Mouse (Mus musculus) stomach, embryonic 15.5 days (tissue): Measurements from ENCODE around the gene Idua. TPM values are rescaled to one million over a fixed set of nuclear protein-coding genes. Genes with fewer than 3 reads are reported as not detected.

Experiments
- polyA plus RNA-seq: library from polyadenylated mRNA; unstranded; fragments of >200 nt; fragmentation: Nextera tagmentation; extraction: Ambion mirVana; gene quantifications from 2 replicates; pipeline ENCODE4 v1.2.1, GENCODE M21; 2015

The Idua gene
- polyA plus RNA-seq, 1 experiment from 2014 or later, result 13.4 TPM

Other genes with a start within 250 kb of the Idua start
- 401 and 426 TPM in 2 replicates for gene Atp5k, start 225.9 kb upstream of the Idua start, polyA plus RNA-seq
- gene Mfsd7a, start 211.4 kb upstream of the Idua start, polyA plus RNA-seq, result 0.52 and 0.69 TPM in 2 replicates
- 17.7 and 19.1 TPM in 2 replicates for gene Pcgf3, start 199.1 kb upstream of the Idua start, polyA plus RNA-seq
- gene Cplx1, start 110.3 kb upstream of the Idua start, polyA plus RNA-seq, result 2.6 and 3.0 TPM in 2 replicates
- gene Gak, start 30.6 kb upstream of the Idua start, polyA plus RNA-seq, result 48.8 and 59.5 TPM in 2 replicates
- 23.9 and 26.5 TPM in 2 replicates for gene Tmem175, start 30.6 kb upstream of the Idua start, polyA plus RNA-seq
- 10.6 and 11.0 TPM in 2 replicates for gene Dgkq, start 9.3 kb downstream of the Idua start, polyA plus RNA-seq
- gene Slc26a1, start 15.2 kb downstream of the Idua start, polyA plus RNA-seq, result 2.3 and 2.6 TPM in 2 replicates
- 25.9 and 26.4 TPM in 2 replicates for gene Fgfrl1, start 32.1 kb downstream of the Idua start, polyA plus RNA-seq
- 0.22 and 0.39 TPM in 2 replicates for gene Rnf212, start 114.7 kb downstream of the Idua start, polyA plus RNA-seq
- 4.3 and 5.8 TPM in 2 replicates for gene Tmed11, start 135.0 kb downstream of the Idua start, polyA plus RNA-seq
- gene Vmn2r8, start 148.5 kb downstream of the Idua start, polyA plus RNA-seq, result 0.01 and 0.04 TPM in 2 replicates
- not detected in 2 replicates for gene Vmn2r9, start 192.3 kb downstream of the Idua start, polyA plus RNA-seq